Mouse (Mus musculus) kidney, embryonic 16.5 days (tissue): Measurements from ENCODE around the gene Zfp568. TPM values are rescaled to one million over a fixed set of nuclear protein-coding genes. Genes with fewer than 3 reads are reported as not detected.

Experiments
- ATAC-seq: fragments of 200-750 bp; cut with Nextera tagmentation; 2 replicates; pipeline ENCODE4 v1.8.0; 2017; ENCODE audit warnings: moderate TSS enrichment; ENCODE audit not compliant: low FRiP score, low TSS enrichment
- H3K27ac ChIP-seq: fragments of 300-500 bp; sonication (generic); 2 replicates; pipeline ENCODE4 v1.5.1; 2014; ENCODE audit warnings: low read length
- H3K27me3 ChIP-seq: fragments of 300-500 bp; sonication (generic); 2 replicates; pipeline ENCODE4 v1.6.1; 2014; ENCODE audit warnings: low read length, control low read depth, mixed read lengths; ENCODE audit not compliant: insufficient read depth
- H3K36me3 ChIP-seq: fragments of 300-500 bp; sonication (generic); 2 replicates; pipeline ENCODE4 v1.6.1; 2014; ENCODE audit warnings: low read length, control low read depth, mixed read lengths; ENCODE audit not compliant: insufficient read depth
- H3K4me1 ChIP-seq: fragments of 300-500 bp; sonication (generic); 2 replicates; pipeline ENCODE4 v1.6.1; 2014; ENCODE audit warnings: low read length, control low read depth, mixed read lengths; ENCODE audit not compliant: insufficient read depth
- H3K4me2 ChIP-seq: fragments of 300-500 bp; sonication (generic); replicated peaks from 2 replicates; pipeline ENCODE4 v1.6.1; 2014; ENCODE audit warnings: low read depth, low read length
- H3K4me3 ChIP-seq: fragments of 300-500 bp; sonication (generic); 2 replicates; pipeline ENCODE4 v1.5.1; 2014; ENCODE audit warnings: mild to moderate bottlenecking, low read length
- H3K9ac ChIP-seq: fragments of 300-500 bp; sonication (generic); replicated peaks from 2 replicates; pipeline ENCODE4 v1.6.1; 2014; ENCODE audit warnings: low read length
- H3K9me3 ChIP-seq: fragments of 300-500 bp; sonication (generic); 2 replicates; pipeline ENCODE4 v1.6.1; 2016; ENCODE audit warnings: low read length, control low read depth
- WGBS: fragments of 180-500 bp; shearing (Covaris S2); extraction: QIAGEN DNeasy Blood & Tissue Kit; methylation state at CpG from one replicate; pipeline ENCODE4 v1.1.7; 2014; 5-methylcytosine and 5-hydroxymethylcytosine counted together
- polyA plus RNA-seq: library from polyadenylated mRNA; unstranded; fragments of >200 nt; fragmentation: Nextera tagmentation; extraction: Ambion mirVana; gene quantifications from 2 replicates; pipeline ENCODE4 v1.2.1, GENCODE M21; 2015

The Zfp568 gene
- polyA plus RNA-seq, 1 experiment from 2014 or later: 15.8 TPM

GRCm38 (mm10) chr7:29983340-29983689 lies 440 bp upstream of the Zfp568 start:
- WGBS: 0% methylated on average over 8 of the region's 8 CpGs
- Histone ChIP-seq H3K36me3 (peaks cover 19% of the 10 kb centered on the region), H3K4me1 (peaks cover 19% of the 10 kb centered on the region), H3K4me3 (peak overlapping the region; percentile 88), H3K4me2 (peak overlapping the region; percentile 58), H3K9ac (peak overlapping the region; percentile 81), H3K27ac (peak overlapping the region; percentile 96), H3K27me3 (no peaks in the 10 kb centered on the region), H3K9me3 (0 out of 2 replicates have a peak, but pooled peaks cover 2% of the 10 kb centered on the region)
- no peak for ATAC-seq

GRCm38 (mm10) chr7:29986101-29986500 lies 2.3 kb downstream of the Zfp568 start:
- Histone ChIP-seq H3K4me3 (no peak overlapping the region), H3K4me2 (no peak overlapping the region), H3K27me3 (no peaks in the 10 kb centered on the region), H3K9me3 (no peaks in the 10 kb centered on the region), H3K4me1 (peaks cover 18% of the 10 kb centered on the region), H3K36me3 (peaks cover 30% of the 10 kb centered on the region), H3K9ac (no peak overlapping the region), H3K27ac (no peak overlapping the region)
- no peak for ATAC-seq
- WGBS: 84% methylated on average over 8 of the region's 8 CpGs

- Histone ChIP-seq H3K36me3 (peaks cover 36% of the 10 kb centered on the region), H3K27ac (no peak overlapping the region), H3K4me3 (no peak overlapping the region), H3K27me3 (no peaks in the 10 kb centered on the region), H3K9ac (no peak overlapping the region), H3K4me1 (peaks cover 11% of the 10 kb centered on the region), H3K4me2 (no peak overlapping the region), H3K9me3 (no peaks in the 10 kb centered on the region)
- 90% methylated on average over 5 of the region's 5 CpGs for WGBS
- ATAC-seq: no peak
These were observed 3.8 kb downstream of the Zfp568 start for GRCm38 (mm10) chr7:29987551-29987950.

GRCm38 (mm10) chr7:29989031-29989430 lies 5.3 kb downstream of the Zfp568 start:
- H3K9me3 ChIP-seq: no peaks in the 10 kb centered on the region
- WGBS: 87% methylated on average over 11 of the region's 11 CpGs
- no peak overlapping the region for H3K27ac ChIP-seq
- H3K4me3 ChIP-seq: no peak overlapping the region
- H3K36me3 ChIP-seq: peaks cover 48% of the 10 kb centered on the region
- ATAC-seq: no peak
- H3K4me1 ChIP-seq: peaks cover 6% of the 10 kb centered on the region
- no peak overlapping the region for H3K9ac ChIP-seq
- no peaks in the 10 kb centered on the region for H3K27me3 ChIP-seq
- H3K4me2 ChIP-seq: no peak overlapping the region

- no peak overlapping the region for H3K4me3 ChIP-seq
- H3K36me3 ChIP-seq: peaks cover 55% of the 10 kb centered on the region
- WGBS: 92% methylated on average over 8 of the region's 8 CpGs
- H3K9me3 ChIP-seq: no peaks in the 10 kb centered on the region
- no peak overlapping the region for H3K4me2 ChIP-seq
- no peak for ATAC-seq
- H3K27ac ChIP-seq: no peak overlapping the region
- H3K27me3 ChIP-seq: no peaks in the 10 kb centered on the region
- H3K9ac ChIP-seq: no peak overlapping the region
- H3K4me1 ChIP-seq: no peaks in the 10 kb centered on the region
These were observed 8.9 kb downstream of the Zfp568 start for GRCm38 (mm10) chr7:29992698-29993097.

GRCm38 (mm10) chr7:29993340-29993739 lies 9.6 kb downstream of the Zfp568 start:
- peaks cover 57% of the 10 kb centered on the region for H3K36me3 ChIP-seq

GRCm38 (mm10) chr7:29995134-29995533 lies 11.4 kb downstream of the Zfp568 start:
- Histone ChIP-seq H3K4me2 (no peak overlapping the region), H3K4me1 (no peaks in the 10 kb centered on the region), H3K9ac (no peak overlapping the region), H3K27me3 (no peaks in the 10 kb centered on the region), H3K36me3 (peaks cover 62% of the 10 kb centered on the region), H3K9me3 (no peaks in the 10 kb centered on the region), H3K4me3 (no peak overlapping the region), H3K27ac (no peak overlapping the region)
- no peak for ATAC-seq
- 94% methylated on average over 8 of the region's 8 CpGs for WGBS

More at GRCm38 (mm10) chr7:29993340-29993739, 9.6 kb downstream of the Zfp568 start:
- Histone ChIP-seq H3K27me3 (no peaks in the 10 kb centered on the region), H3K9ac (no peak overlapping the region), H3K27ac (no peak overlapping the region), H3K4me2 (no peak overlapping the region), H3K9me3 (no peaks in the 10 kb centered on the region), H3K4me1 (no peaks in the 10 kb centered on the region), H3K4me3 (no peak overlapping the region)
- no peak for ATAC-seq
- 98% methylated on average over 9 of the region's 9 CpGs for WGBS

GRCm38 (mm10) chr7:30000601-30001000 lies 16.8 kb downstream of the Zfp568 start:
- Histone ChIP-seq H3K9me3 (no peaks in the 10 kb centered on the region), H3K27ac (no peak overlapping the region), H3K4me2 (no peak overlapping the region), H3K4me1 (no peaks in the 10 kb centered on the region), H3K4me3 (no peak overlapping the region), H3K27me3 (no peaks in the 10 kb centered on the region), H3K9ac (no peak overlapping the region), H3K36me3 (peaks cover 38% of the 10 kb centered on the region)
- no peak for ATAC-seq
- WGBS: 72% methylated on average over 5 of the region's 5 CpGs

- H3K27ac ChIP-seq: peak overlapping the region; percentile 6; the same call in 1 of the 2 replicates
- no peaks in the 10 kb centered on the region for H3K27me3 ChIP-seq
- H3K4me1 ChIP-seq: peaks cover 31% of the 10 kb centered on the region
- H3K9me3 ChIP-seq: no peaks in the 10 kb centered on the region
- H3K9ac ChIP-seq: no peak overlapping the region
- no peak overlapping the region for H3K4me3 ChIP-seq
- no peak overlapping the region for H3K4me2 ChIP-seq
- no peak for ATAC-seq
- H3K36me3 ChIP-seq: peaks cover 12% of the 10 kb centered on the region; the same call in 1 of the 2 replicates
- 90% methylated on average over 1 of the region's 1 CpGs for WGBS
These were observed 23.8 kb downstream of the Zfp568 start for GRCm38 (mm10) chr7:30007601-30008000.

- H3K27me3 ChIP-seq: no peaks in the 10 kb centered on the region
- peak overlapping the region; percentile 81 for H3K27ac ChIP-seq
- no peaks in the 10 kb centered on the region for H3K9me3 ChIP-seq
- peaks cover 12% of the 10 kb centered on the region; the same call in 1 of the 2 replicates for H3K36me3 ChIP-seq
- peaks cover 31% of the 10 kb centered on the region for H3K4me1 ChIP-seq
- 0 out of 2 replicates have a peak, but pooled peaks have one; percentile 8 for ATAC-seq
- 0 out of 2 replicates have a peak overlapping the region, but pooled peaks have one; percentile 31 for H3K9ac ChIP-seq
- no peak overlapping the region for H3K4me3 ChIP-seq
- H3K4me2 ChIP-seq: no peak overlapping the region
- 63% methylated on average over 6 of the region's 6 CpGs for WGBS
These were observed 24.4 kb downstream of the Zfp568 start for GRCm38 (mm10) chr7:30008020-30008690.
